Mouse (Mus musculus) c-Kit-positive CD71-positive TER-119-negative erythroid progenitor cells, embryonic 14.5 days (primary cell): Measurements from ENCODE around the gene Ucn2.

Source experiments
- DNase-seq: peaks from one replicate; pipeline ENCODE4 v3.0.0-alpha.2; 2013; ENCODE audit warnings: low read depth

Ucn2 gene

DNA sequence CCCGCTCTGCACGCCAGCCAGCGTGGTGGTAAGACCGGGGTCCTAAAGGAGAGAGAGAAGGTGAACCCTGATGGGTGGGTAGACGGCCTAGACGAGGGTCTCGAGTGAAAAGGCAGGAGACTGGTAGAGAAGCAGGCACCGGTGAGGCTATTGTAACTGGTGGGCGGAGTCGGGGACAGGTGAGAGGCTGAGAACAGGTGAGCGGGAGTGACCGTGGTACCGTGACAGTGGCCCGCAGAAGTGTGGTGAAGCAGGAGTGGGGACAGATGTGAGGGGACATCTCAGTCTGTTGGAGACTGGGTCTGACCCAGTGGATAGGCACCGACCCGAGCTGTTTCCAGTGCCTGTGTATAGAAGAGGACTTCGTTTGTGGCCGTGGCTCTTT lies 6.3 kb downstream of the Ucn2 start:
- no peak for DNase-seq

DNA sequence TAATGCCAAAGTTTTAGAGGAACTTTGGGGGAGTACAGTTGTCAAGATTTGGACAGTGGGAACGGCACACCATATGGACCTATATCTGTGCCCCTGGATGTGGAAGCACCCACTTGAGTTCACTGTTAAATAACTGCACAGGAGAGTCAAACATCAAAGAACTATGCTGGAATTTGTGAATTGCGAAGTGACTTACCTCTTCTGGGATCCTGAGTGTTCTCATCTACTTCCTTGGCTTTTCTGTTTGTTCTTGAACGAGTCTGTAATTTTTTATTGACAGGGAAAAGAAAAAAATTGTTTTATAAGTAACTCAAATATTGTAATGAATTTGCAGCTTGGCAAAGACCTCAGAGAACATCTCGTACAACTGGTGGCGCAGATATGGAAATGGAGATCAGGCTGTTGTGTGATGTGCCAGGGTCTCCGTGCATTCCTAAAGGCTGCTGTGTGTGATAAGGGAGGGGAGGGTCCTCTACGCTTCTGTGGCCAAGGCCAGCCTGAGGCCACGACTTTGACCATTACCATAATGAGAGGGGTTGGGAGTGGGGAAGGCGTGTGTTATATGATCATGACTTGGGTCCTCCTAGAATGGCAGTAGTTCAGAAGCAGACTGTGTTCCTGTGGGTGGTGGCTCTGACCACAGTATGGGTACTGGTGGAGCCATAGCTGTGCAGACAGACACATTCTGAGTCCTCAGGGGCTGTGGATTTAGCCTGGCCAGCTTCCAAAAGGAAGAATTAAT lies 7.0 kb downstream of the Ucn2 start:
- DNase-seq: no peak

GRCm38 (mm10) chr9:108996411-108996810 lies 10.6 kb downstream of the Ucn2 start:
- no peak for DNase-seq

- no peak for DNase-seq
Observed at GRCm38 (mm10) chr9:108998287-108999166, 12.7 kb downstream of the Ucn2 start.

DNA sequence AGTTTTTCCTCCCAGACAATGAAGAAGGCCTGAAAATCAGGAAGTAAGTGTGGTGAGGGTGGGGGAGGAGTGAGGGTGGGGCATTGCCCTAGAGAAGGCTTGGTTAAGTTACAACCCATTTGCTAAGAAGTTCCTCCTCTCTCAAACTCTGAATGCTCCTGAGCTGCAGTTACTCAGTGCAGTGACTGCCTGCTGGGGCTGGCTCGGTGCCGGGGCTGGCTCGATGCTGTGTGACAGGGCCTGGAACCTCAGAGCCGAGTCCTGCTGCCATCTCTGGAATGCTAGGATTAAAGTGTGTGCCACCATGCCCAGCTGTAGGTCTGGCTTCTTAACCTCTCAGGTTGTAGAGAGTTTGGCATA lies 13.3 kb downstream of the Ucn2 start:
- no peak for DNase-seq

DNA sequence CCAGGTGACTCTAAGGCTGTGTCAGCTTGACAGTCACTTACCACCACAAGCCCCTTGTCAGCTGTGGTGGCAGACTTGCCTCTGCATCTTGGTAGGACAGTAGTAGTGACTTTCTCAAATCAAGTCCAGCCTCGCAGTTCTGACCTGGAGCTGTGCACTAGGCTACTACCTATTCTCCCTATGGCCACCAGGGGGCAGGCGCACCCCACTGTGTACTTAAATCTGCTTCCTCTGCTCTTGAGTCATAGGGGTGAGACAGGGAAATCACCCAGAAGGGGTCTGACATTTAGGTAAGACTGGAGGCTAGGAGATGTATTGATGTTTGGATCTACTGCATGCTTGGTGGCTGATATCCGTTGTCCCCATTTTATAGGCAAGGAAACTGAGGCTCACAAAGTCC lies 14.9 kb downstream of the Ucn2 start:
- peak; percentile 55 for DNase-seq

- peak; percentile 59 for DNase-seq
Observed at GRCm38 (mm10) chr9:109003201-109003600, 17.4 kb downstream of the Ucn2 start.

DNA sequence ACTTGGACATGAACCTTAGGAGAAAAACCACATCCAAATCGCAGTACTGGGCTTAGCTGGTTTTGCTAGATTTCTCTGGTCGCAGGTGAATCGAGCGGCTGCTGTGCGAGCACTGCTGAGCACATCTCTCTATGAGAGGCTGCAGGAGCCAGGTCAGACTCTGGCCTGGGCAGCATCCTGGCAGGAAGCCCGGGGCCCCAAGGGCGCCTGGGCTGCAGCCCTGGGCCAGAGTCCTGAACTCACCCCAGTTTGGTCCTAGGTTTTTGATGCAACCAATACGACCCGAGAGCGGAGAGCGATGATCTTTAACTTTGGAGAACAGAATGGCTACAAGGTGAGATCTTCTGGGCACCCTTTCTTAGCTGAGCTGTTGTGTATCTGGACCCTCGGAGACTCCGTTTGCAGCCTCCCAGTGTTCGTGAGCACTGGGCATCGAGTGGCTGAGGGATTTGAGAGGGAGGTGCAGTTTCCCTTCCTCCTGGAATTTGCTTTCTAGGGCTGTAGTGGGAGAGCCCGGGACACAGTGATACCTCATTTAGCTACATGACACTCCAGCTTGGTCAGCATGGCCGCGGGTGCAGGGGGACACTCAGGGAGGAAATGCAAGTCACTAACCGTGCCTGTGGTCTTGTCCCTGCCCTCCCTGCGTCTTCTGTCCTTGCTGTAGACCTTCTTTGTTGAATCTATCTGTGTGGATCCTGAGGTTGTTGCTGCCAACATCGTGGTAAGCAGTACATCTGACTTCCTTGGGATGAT lies 21.4 kb downstream of the Ucn2 start:
- no peak for DNase-seq

GRCm38 (mm10) chr9:109008081-109008480 lies 22.3 kb downstream of the Ucn2 start:
- no peak for DNase-seq

DNA sequence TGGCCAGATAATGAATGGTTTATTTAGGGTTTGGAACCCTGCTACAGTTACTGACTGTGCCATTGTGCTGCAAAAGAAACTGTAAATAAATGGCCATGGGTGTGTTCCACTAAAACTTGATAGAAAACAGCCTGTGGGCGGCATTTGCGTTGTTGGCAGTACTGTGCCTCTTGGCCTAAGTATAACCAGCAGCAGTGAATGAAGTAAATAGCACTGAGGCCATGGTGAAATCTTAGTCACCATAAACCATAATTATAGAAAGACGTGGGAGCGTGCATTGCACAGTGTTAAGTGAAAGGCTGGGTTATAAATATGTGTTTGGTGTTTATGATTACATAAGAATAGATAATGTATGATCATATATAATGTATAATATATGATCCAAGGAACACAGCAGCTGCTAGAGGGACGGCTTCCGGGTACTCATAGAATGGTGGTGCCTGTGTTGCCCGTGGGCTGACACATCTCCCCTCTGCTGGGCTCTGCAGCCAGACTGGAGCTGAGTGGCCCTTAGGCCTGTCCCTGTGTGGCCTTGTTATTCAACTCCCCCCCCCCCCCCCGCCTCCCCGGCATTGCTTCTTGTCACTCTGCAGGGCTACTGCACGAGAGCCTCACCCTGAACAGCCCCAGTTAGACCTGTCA lies 23.3 kb downstream of the Ucn2 start:
- DNase-seq: no peak

DNA sequence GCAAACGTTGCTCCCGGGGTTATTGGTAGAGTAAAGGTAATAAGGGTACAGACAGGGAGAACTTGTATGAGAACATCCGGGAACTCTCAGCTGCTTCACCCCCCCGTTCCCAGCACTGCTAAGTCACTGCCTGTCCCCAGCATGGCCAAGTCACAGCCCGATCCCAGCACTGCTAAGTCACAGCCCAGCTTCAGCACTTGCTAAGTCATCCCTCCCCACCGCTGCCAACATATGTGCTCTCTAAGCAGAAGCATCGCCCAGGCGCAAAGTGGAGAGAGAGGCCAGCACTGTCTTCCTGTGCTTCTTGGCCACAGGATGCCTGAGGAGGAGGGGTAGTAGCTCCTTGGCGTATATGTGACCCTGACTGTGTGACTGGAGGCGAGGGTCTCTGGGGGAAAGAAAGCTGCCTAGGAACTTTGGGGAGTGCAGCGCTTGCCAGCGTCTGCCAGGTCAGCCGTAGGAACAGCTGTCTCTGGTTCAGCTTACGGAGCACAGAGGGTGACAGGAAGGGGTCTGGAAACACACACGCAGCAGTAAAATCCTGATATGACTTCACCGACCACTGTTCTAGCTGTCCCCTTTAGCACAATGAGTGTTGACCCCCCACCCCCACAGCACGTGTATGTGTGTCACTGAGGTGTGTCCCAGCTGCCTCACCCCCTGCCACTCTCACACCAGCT lies 24.0 kb downstream of the Ucn2 start:
- DNase-seq: no peak

DNA sequence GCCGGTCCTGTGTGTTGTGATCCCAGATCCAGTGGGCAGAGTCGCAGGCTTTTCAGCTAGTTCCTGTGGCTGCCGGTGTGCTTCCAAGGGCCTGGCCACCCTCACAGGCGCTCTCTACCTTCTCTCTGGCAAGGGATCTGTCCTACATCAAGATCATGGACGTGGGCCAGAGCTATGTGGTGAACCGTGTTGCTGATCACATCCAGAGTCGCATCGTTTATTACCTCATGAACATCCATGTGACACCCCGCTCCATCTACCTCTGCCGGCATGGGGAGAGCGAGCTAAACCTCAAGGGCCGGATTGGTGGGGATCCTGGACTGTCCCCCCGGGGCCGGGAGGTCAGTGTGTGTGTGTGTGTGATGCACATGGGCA lies 24.5 kb downstream of the Ucn2 start:
- DNase-seq: no peak

DNA sequence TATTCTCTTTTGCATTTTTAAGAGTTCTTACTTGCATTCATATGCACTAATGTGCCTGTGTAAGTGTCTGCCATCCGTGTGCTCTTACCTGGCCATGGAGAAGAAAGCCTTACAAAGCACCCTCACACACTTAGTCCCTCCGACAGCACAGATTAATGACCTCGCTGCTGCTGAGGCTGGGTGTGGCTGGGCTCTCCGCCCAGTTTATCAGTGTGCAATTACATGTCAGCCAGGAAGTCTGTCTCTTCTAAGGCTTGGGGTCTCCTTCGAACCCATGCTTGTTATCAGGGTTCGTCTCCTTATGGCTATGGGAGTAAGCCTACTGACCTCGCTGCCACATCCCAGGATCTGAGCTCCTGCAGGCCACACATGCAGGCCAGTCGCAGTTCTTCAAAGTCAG lies 29.6 kb downstream of the Ucn2 start:
- no peak for DNase-seq

DNA sequence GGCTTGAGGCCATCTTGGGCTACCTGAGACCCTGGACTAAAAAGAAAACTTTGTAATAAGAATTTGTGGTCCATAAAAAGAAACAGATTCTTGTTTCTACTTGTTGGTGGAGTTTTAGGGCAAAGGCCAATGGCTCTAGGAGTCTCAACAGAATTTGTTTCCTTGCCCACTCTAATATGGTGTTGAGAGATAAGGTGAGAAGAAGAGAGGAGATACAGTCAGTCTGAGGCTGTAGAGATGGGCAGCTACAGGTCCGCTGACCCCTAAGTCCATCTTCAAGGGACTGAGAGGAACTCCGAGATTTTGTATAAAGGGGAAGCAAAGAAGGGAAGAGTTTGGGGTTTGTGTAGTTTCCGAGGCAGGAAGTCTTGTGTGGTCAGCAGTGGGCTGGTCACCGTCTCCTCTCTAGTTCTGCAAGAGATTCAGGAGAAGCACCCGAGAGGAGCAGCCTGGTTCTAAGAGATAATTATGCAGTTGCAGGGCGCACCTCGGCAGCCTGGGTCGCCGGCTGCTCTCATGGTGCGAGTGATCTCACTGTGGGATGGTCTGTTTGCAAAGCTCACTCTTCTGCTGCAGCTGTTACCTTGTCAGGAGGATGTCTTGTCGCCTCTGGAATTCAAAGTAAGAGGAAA lies 31.3 kb downstream of the Ucn2 start:
- DNase-seq: peak; percentile 39

DNA sequence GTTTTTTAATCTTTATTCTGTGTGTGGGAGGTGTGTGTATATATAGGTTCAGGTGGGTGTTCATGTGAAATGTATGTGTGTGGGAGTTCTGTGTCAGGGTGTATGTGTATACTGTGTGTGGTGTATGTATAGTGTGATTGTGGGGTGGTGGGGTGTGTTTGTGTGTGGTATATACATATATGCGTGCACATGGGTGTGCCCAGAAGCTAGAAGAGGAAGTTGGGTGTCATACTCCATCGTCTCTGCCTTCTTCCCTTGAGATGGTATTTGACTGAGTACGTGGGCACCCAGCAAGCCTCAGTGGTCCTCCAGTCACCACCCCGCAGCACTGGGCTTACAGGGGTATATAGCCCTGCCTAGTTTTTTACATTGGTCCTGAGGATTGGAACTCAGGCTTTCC lies 35.6 kb downstream of the Ucn2 start:
- no peak for DNase-seq

GRCm38 (mm10) chr9:109022866-109023685 lies 37.3 kb downstream of the Ucn2 start:
- no peak for DNase-seq

- DNase-seq: no peak
Observed at GRCm38 (mm10) chr9:109027521-109027920, 41.7 kb downstream of the Ucn2 start.

DNA sequence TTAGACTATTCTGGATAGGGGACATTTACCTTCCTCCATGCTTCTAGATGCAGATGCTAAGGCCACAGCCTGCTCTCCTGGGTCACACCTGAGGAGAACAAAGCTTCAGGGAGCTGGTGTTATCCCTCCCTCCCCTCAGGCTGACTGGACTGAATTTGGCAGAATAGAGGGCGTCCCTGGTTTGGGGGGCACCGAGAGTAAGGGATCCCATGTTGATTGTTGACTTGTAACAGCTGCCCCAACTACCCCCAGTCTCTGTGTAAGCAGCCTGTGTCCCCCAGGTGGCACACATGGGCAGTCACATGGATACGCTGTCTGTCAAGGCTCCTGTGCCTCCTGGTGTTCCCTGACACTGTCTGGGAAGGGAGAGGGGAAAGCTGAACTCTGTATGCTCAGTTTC lies 42.6 kb downstream of the Ucn2 start:
- no peak for DNase-seq

- DNase-seq: no peak
Observed at GRCm38 (mm10) chr9:109028919-109029318, 43.1 kb downstream of the Ucn2 start.

- no peak for DNase-seq
Observed at GRCm38 (mm10) chr9:109030312-109030711, 44.5 kb downstream of the Ucn2 start.
